Mouse (Mus musculus) testis, adult 2 months (tissue): Measurements from ENCODE around the gene Itgav.

Source experiments
- CTCF ChIP-seq: fragments of 200-500 bp; IDR thresholded peaks from 2 replicates; pipeline ENCODE4 v1.5.1; 2012; ENCODE audit warnings: low read depth, mild to moderate bottlenecking, inconsistent platforms, low read length, moderate library complexity; ENCODE audit not compliant: control insufficient read depth, insufficient read depth, insufficient replicate concordance
- POLR2A ChIP-seq: fragments of 200-500 bp; IDR thresholded peaks from 2 replicates; pipeline ENCODE4 v1.6.1; 2012; ENCODE audit warnings: low read depth, mild to moderate bottlenecking, inconsistent platforms, low read length, moderate library complexity; ENCODE audit not compliant: control insufficient read depth

DNA sequence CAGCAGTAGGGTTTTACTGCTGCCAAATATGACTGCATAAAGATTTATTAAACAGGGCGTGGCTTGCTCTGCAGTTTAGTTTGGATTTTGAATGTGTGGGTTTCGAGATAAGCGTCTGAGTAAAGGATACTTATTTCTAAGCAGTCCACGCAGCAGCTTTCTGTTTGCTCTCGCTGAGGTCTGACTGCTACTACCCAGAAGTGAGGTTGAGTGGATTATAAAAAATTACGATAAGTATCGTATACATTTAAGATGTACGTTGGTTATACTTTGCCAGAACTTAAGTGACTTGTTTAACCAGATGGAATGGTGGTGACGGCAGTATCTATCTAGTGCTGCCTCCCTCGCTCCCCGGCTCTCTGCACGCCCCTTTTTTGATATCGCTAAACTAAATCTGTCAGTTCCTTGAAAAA, 9.8 kb downstream of the Itgav start:
- TF ChIP-seq POLR2A: no peak
- no peak for TF ChIP-seq CTCF
